Mouse (Mus musculus): Measurements from ENCODE around the gene Mef2d. TPM values are rescaled to one million over a fixed set of nuclear protein-coding genes. Genes with fewer than 3 reads are reported as not detected.

Gene Mef2d
- total RNA-seq, 2 experiments from 2014 or later = 50.5 to 97.4 TPM

GRCm38 (mm10) chr3:88217679-88218078 is 75.5 kb downstream of the Mef2d start:
- no peak for ATAC-seq (replicated peaks; ENCODE audit: low FRiP score, low TSS enrichment, poor library complexity, severe bottlenecking)

- ATAC-seq (replicated peaks; ENCODE audit: low FRiP score, low TSS enrichment, poor library complexity, severe bottlenecking) = no peak
Observed at GRCm38 (mm10) chr3:88219940-88220339, 77.8 kb downstream of the Mef2d start.

- peak; percentile 86 for ATAC-seq (replicated peaks; ENCODE audit: low FRiP score, low TSS enrichment, poor library complexity, severe bottlenecking)
Observed at GRCm38 (mm10) chr3:88220842-88221241, 78.7 kb downstream of the Mef2d start.

Other genes with a start within 250 kb of the Mef2d start
- gene Hdgf, start 236.1 kb upstream of the Mef2d start, total RNA-seq (2014; fragmentation: Nextera tagmentation) = 676 and 813 TPM in 2 replicates
- 908 and 1,020 TPM in 2 replicates for gene Hdgf, start 236.1 kb upstream of the Mef2d start, total RNA-seq (2017)
- 147 and 201 TPM in 2 replicates for gene Mrpl24, start 222.9 kb upstream of the Mef2d start, total RNA-seq (2014; fragmentation: Nextera tagmentation)
- gene Mrpl24, start 222.9 kb upstream of the Mef2d start, total RNA-seq (2017) = 116 and 118 TPM in 2 replicates
- gene Isg20l2, start 212.1 kb upstream of the Mef2d start, total RNA-seq (2014; fragmentation: Nextera tagmentation) = 65.1 and 78.0 TPM in 2 replicates
- gene Isg20l2, start 212.1 kb upstream of the Mef2d start, total RNA-seq (2017) = 60.4 and 61.7 TPM in 2 replicates
- gene Rrnad1, start 211.7 kb upstream of the Mef2d start, total RNA-seq (2014; fragmentation: Nextera tagmentation) = 26.9 and 34.3 TPM in 2 replicates
- gene Rrnad1, start 211.7 kb upstream of the Mef2d start, total RNA-seq (2017) = 4.1 and 10.0 TPM in 2 replicates
- gene Crabp2, start 193.7 kb upstream of the Mef2d start, total RNA-seq (2014; fragmentation: Nextera tagmentation) = 2.8 TPM in 1 of 2 replicates, not detected in the other
- gene Crabp2, start 193.7 kb upstream of the Mef2d start, total RNA-seq (2017) = 1.2 TPM in 1 of 2 replicates, not detected in the other
- gene Nes, start 171.3 kb upstream of the Mef2d start, total RNA-seq (2014; fragmentation: Nextera tagmentation) = not detected in 2 replicates
- 0.84 TPM in 1 of 2 replicates, not detected in the other for gene Nes, start 171.3 kb upstream of the Mef2d start, total RNA-seq (2017)
- gene Bcan, start 142.1 kb upstream of the Mef2d start, total RNA-seq (2014; fragmentation: Nextera tagmentation) = not detected in 2 replicates
- not detected in 2 replicates for gene Bcan, start 142.1 kb upstream of the Mef2d start, total RNA-seq (2017)
- gene Hapln2, start 114.8 kb upstream of the Mef2d start, total RNA-seq (2014; fragmentation: Nextera tagmentation) = not detected in 2 replicates
- gene Hapln2, start 114.8 kb upstream of the Mef2d start, total RNA-seq (2017) = not detected in 2 replicates
- gene Gpatch4, start 99.3 kb upstream of the Mef2d start, total RNA-seq (2014; fragmentation: Nextera tagmentation) = 48.6 and 79.2 TPM in 2 replicates
- gene Gpatch4, start 99.3 kb upstream of the Mef2d start, total RNA-seq (2017) = 81.0 and 81.9 TPM in 2 replicates
- 36.8 and 68.7 TPM in 2 replicates for gene Naxe, start 83.9 kb upstream of the Mef2d start, total RNA-seq (2014; fragmentation: Nextera tagmentation)
- 21.8 and 25.8 TPM in 2 replicates for gene Naxe, start 83.9 kb upstream of the Mef2d start, total RNA-seq (2017)
- not detected in 2 replicates for gene Ttc24, start 64.1 kb upstream of the Mef2d start, total RNA-seq (2014; fragmentation: Nextera tagmentation)
- gene Ttc24, start 64.1 kb upstream of the Mef2d start, total RNA-seq (2017) = not detected in 2 replicates
- gene Iqgap3, start 60.4 kb upstream of the Mef2d start, total RNA-seq (2014; fragmentation: Nextera tagmentation) = 9.7 and 16.0 TPM in 2 replicates
- 6.6 and 15.2 TPM in 2 replicates for gene Iqgap3, start 60.4 kb upstream of the Mef2d start, total RNA-seq (2017)
- gene Rhbg, start 112.3 kb downstream of the Mef2d start, total RNA-seq (2014; fragmentation: Nextera tagmentation) = not detected in 2 replicates
- gene Rhbg, start 112.3 kb downstream of the Mef2d start, total RNA-seq (2017) = not detected in 2 replicates
- gene Gm38392, start 144.8 kb downstream of the Mef2d start, total RNA-seq (2014; fragmentation: Nextera tagmentation) = not detected in 2 replicates
- not detected in 2 replicates for gene Gm38392, start 144.8 kb downstream of the Mef2d start, total RNA-seq (2017)
- 7.2 and 19.5 TPM in 2 replicates for gene Tsacc, start 154.6 kb downstream of the Mef2d start, total RNA-seq (2014; fragmentation: Nextera tagmentation)
- 9.8 TPM in 1 of 2 replicates, not detected in the other for gene Tsacc, start 154.6 kb downstream of the Mef2d start, total RNA-seq (2017)
- gene Cct3, start 154.7 kb downstream of the Mef2d start, total RNA-seq (2014; fragmentation: Nextera tagmentation) = 703 and 802 TPM in 2 replicates
- 484 and 489 TPM in 2 replicates for gene Cct3, start 154.7 kb downstream of the Mef2d start, total RNA-seq (2017)
- gene Glmp, start 182.7 kb downstream of the Mef2d start, total RNA-seq (2014; fragmentation: Nextera tagmentation) = 39.2 and 70.5 TPM in 2 replicates
- gene Glmp, start 182.7 kb downstream of the Mef2d start, total RNA-seq (2017) = 7.0 and 19.7 TPM in 2 replicates
- gene Tmem79, start 193.8 kb downstream of the Mef2d start, total RNA-seq (2014; fragmentation: Nextera tagmentation) = 1.7 and 7.8 TPM in 2 replicates
- gene Tmem79, start 193.8 kb downstream of the Mef2d start, total RNA-seq (2017) = 1.4 and 2.0 TPM in 2 replicates
- gene Smg5, start 193.9 kb downstream of the Mef2d start, total RNA-seq (2014; fragmentation: Nextera tagmentation) = 40.7 and 57.5 TPM in 2 replicates
- 39.0 and 40.9 TPM in 2 replicates for gene Smg5, start 193.9 kb downstream of the Mef2d start, total RNA-seq (2017)
- not detected in 2 replicates for gene Paqr6, start 222.2 kb downstream of the Mef2d start, total RNA-seq (2014; fragmentation: Nextera tagmentation)
- gene Paqr6, start 222.2 kb downstream of the Mef2d start, total RNA-seq (2017) = not detected in 2 replicates
- not detected in 2 replicates for gene Bglap3, start 230.4 kb downstream of the Mef2d start, total RNA-seq (2014; fragmentation: Nextera tagmentation)
- not detected in 2 replicates for gene Bglap3, start 230.4 kb downstream of the Mef2d start, total RNA-seq (2017)
- gene Bglap2, start 236.3 kb downstream of the Mef2d start, total RNA-seq (2014; fragmentation: Nextera tagmentation) = not detected in 2 replicates
- not detected in 2 replicates for gene Bglap2, start 236.3 kb downstream of the Mef2d start, total RNA-seq (2017)
- 2.8 TPM in 1 of 2 replicates, not detected in the other for gene Bglap, start 242.1 kb downstream of the Mef2d start, total RNA-seq (2014; fragmentation: Nextera tagmentation)
- gene Bglap, start 242.1 kb downstream of the Mef2d start, total RNA-seq (2017) = not detected in 2 replicates